Mouse (Mus musculus) E14TG2a.4 (cell line): Measurements from ENCODE around the gene Mmrn2.

ENCODE experiments used
- CTCF ChIP-seq: conservative IDR thresholded peaks from 2 replicates; pipeline ENCODE4 v1.5.1; 2014; ENCODE audit warnings: low read length
- NANOG ChIP-seq: IDR thresholded peaks from 2 replicates; pipeline ENCODE4 v1.6.1; 2014; ENCODE audit warnings: borderline replicate concordance, low read length, mixed read lengths
- POU5F1 ChIP-seq: IDR thresholded peaks from 2 replicates; pipeline ENCODE4 v1.6.1; 2014; ENCODE audit warnings: low read length, borderline replicate concordance

GRCm38 (mm10) chr14:34353326-34353725 lies 21.9 kb upstream of the Mmrn2 start:
- TF ChIP-seq CTCF (no peak), NANOG (no peak), POU5F1 (no peak)
